Mouse (Mus musculus): ENCODE measurements around the gene Dgkk. TPM values are rescaled to one million over a fixed set of nuclear protein-coding genes. Genes with fewer than 3 reads are reported as not detected.

Gene Dgkk
- polyA plus RNA-seq, 1 experiment = 0.04 TPM

DNA sequence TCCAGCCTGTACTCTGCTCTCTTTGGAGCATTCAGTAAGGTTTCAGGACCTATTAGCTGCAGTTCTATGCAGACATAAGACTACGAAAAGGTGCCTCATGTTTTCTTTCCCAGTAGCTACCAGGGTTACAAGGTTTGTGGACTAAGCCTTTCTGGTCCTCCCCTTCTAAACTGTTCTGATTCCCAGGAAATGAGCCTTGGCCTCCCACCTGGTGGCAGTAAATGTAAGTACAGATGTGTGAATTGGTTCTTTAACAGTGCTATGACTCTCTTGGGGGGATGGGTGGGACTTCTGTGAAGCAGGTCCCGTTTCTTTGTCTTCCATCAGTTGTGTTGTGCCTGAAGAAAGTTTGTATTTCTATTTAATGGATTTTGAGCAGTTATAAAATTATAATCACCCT lies 53.4 kb downstream of the Dgkk start:
- H3K4me1 ChIP-seq (ENCODE audit: control insufficient read depth, insufficient read depth, low read length) = no peaks in the 10 kb centered on the region
- H3K36me3 ChIP-seq (ENCODE audit: control insufficient read depth, insufficient read depth, low read length) = no peaks in the 10 kb centered on the region
- no peak overlapping the region for H3K27ac ChIP-seq (ENCODE audit: control insufficient read depth, insufficient read depth, low read depth, low read length)
- no peak for TF ChIP-seq CTCF (IDR thresholded peaks at IDR 0.05; ENCODE audit: control insufficient read depth, insufficient read depth, insufficient replicate concordance, low read depth, low read length)
- TF ChIP-seq POLR2A (IDR thresholded peaks at IDR 0.05; ENCODE audit: control insufficient read depth, low read depth, low read length) = no peak
- no peak overlapping the region for H3K4me3 ChIP-seq (ENCODE audit: control insufficient read depth, low read depth, low read length)
- no peaks in the 10 kb centered on the region for H3K27me3 ChIP-seq (ENCODE audit: control insufficient read depth, insufficient read depth, low read length)

- no peak for TF ChIP-seq CTCF (IDR thresholded peaks at IDR 0.05; ENCODE audit: control insufficient read depth, insufficient read depth, insufficient replicate concordance, low read depth, low read length)
- TF ChIP-seq POLR2A (IDR thresholded peaks at IDR 0.05; ENCODE audit: control insufficient read depth, low read depth, low read length) = no peak
- Histone ChIP-seq H3K27ac (ENCODE audit: control insufficient read depth, insufficient read depth, low read depth, low read length) (no peak overlapping the region), H3K27me3 (ENCODE audit: control insufficient read depth, insufficient read depth, low read length) (no peaks in the 10 kb centered on the region)
These were observed 74.4 kb downstream of the Dgkk start for GRCm38 (mm10) chrX:6853466-6853865.

GRCm38 (mm10) chrX:6854136-6854535 lies 75.0 kb downstream of the Dgkk start:
- H3K27me3 ChIP-seq (ENCODE audit: control insufficient read depth, insufficient read depth, low read length) = no peaks in the 10 kb centered on the region
- no peaks in the 10 kb centered on the region for H3K36me3 ChIP-seq (ENCODE audit: control insufficient read depth, insufficient read depth, low read length)
- H3K4me3 ChIP-seq (ENCODE audit: control insufficient read depth, low read depth, low read length) = no peak overlapping the region
- no peak overlapping the region for H3K27ac ChIP-seq (ENCODE audit: control insufficient read depth, insufficient read depth, low read depth, low read length)
- no peaks in the 10 kb centered on the region for H3K4me1 ChIP-seq (ENCODE audit: control insufficient read depth, insufficient read depth, low read length)
- TF ChIP-seq POLR2A (IDR thresholded peaks at IDR 0.05; ENCODE audit: control insufficient read depth, low read depth, low read length) = no peak
- no peak for TF ChIP-seq CTCF (IDR thresholded peaks at IDR 0.05; ENCODE audit: control insufficient read depth, insufficient read depth, insufficient replicate concordance, low read depth, low read length)

More at GRCm38 (mm10) chrX:6853466-6853865, 74.4 kb downstream of the Dgkk start:
- Histone ChIP-seq H3K36me3 (ENCODE audit: control insufficient read depth, insufficient read depth, low read length) (no peaks in the 10 kb centered on the region), H3K4me3 (ENCODE audit: control insufficient read depth, low read depth, low read length) (no peak overlapping the region), H3K4me1 (ENCODE audit: control insufficient read depth, insufficient read depth, low read length) (no peaks in the 10 kb centered on the region)

- no peak overlapping the region for H3K27ac ChIP-seq (ENCODE audit: control insufficient read depth, insufficient read depth, low read depth, low read length)
- no peak overlapping the region for H3K4me3 ChIP-seq (ENCODE audit: control insufficient read depth, low read depth, low read length)
- H3K36me3 ChIP-seq (ENCODE audit: control insufficient read depth, insufficient read depth, low read length) = no peaks in the 10 kb centered on the region
- H3K4me1 ChIP-seq (ENCODE audit: control insufficient read depth, insufficient read depth, low read length) = no peaks in the 10 kb centered on the region
- H3K27me3 ChIP-seq (ENCODE audit: control insufficient read depth, insufficient read depth, low read length) = no peaks in the 10 kb centered on the region
- TF ChIP-seq POLR2A (IDR thresholded peaks at IDR 0.05; ENCODE audit: control insufficient read depth, low read depth, low read length) (no peak), CTCF (IDR thresholded peaks at IDR 0.05; ENCODE audit: control insufficient read depth, insufficient read depth, insufficient replicate concordance, low read depth, low read length) (no peak)
These were observed 114.8 kb downstream of the Dgkk start for GRCm38 (mm10) chrX:6893933-6894332.

- Histone ChIP-seq H3K4me3 (ENCODE audit: control insufficient read depth, low read depth, low read length) (no peak overlapping the region), H3K4me1 (ENCODE audit: control insufficient read depth, insufficient read depth, low read length) (no peaks in the 10 kb centered on the region), H3K36me3 (ENCODE audit: control insufficient read depth, insufficient read depth, low read length) (no peaks in the 10 kb centered on the region), H3K27me3 (ENCODE audit: control insufficient read depth, insufficient read depth, low read length) (no peaks in the 10 kb centered on the region), H3K27ac (ENCODE audit: control insufficient read depth, insufficient read depth, low read depth, low read length) (no peak overlapping the region)
- TF ChIP-seq CTCF (IDR thresholded peaks at IDR 0.05; ENCODE audit: control insufficient read depth, insufficient read depth, insufficient replicate concordance, low read depth, low read length) = no peak
- TF ChIP-seq POLR2A (IDR thresholded peaks at IDR 0.05; ENCODE audit: control insufficient read depth, low read depth, low read length) = no peak
These were observed 131.9 kb downstream of the Dgkk start for GRCm38 (mm10) chrX:6911047-6911446.

- H3K27me3 ChIP-seq (ENCODE audit: control insufficient read depth, insufficient read depth, low read length) = no peaks in the 10 kb centered on the region
- H3K4me3 ChIP-seq (ENCODE audit: control insufficient read depth, low read depth, low read length) = no peak overlapping the region
- H3K27ac ChIP-seq (ENCODE audit: control insufficient read depth, insufficient read depth, low read depth, low read length) = no peak overlapping the region
- H3K36me3 ChIP-seq (ENCODE audit: control insufficient read depth, insufficient read depth, low read length) = no peaks in the 10 kb centered on the region
- H3K4me1 ChIP-seq (ENCODE audit: control insufficient read depth, insufficient read depth, low read length) = no peaks in the 10 kb centered on the region
- TF ChIP-seq CTCF (IDR thresholded peaks at IDR 0.05; ENCODE audit: control insufficient read depth, insufficient read depth, insufficient replicate concordance, low read depth, low read length) (no peak), POLR2A (IDR thresholded peaks at IDR 0.05; ENCODE audit: control insufficient read depth, low read depth, low read length) (no peak)
These were observed 143.1 kb downstream of the Dgkk start for GRCm38 (mm10) chrX:6922165-6922564.

GRCm38 (mm10) chrX:6926224-6926623 lies 147.1 kb downstream of the Dgkk start:
- H3K27me3 ChIP-seq (ENCODE audit: control insufficient read depth, insufficient read depth, low read length) = no peaks in the 10 kb centered on the region
- H3K36me3 ChIP-seq (ENCODE audit: control insufficient read depth, insufficient read depth, low read length) = no peaks in the 10 kb centered on the region
- H3K27ac ChIP-seq (ENCODE audit: control insufficient read depth, insufficient read depth, low read depth, low read length) = no peak overlapping the region
- H3K4me3 ChIP-seq (ENCODE audit: control insufficient read depth, low read depth, low read length) = no peak overlapping the region
- TF ChIP-seq POLR2A (IDR thresholded peaks at IDR 0.05; ENCODE audit: control insufficient read depth, low read depth, low read length) = no peak
- no peak for TF ChIP-seq CTCF (IDR thresholded peaks at IDR 0.05; ENCODE audit: control insufficient read depth, insufficient read depth, insufficient replicate concordance, low read depth, low read length)
- no peaks in the 10 kb centered on the region for H3K4me1 ChIP-seq (ENCODE audit: control insufficient read depth, insufficient read depth, low read length)

- no peak overlapping the region for H3K4me3 ChIP-seq (ENCODE audit: control insufficient read depth, low read depth, low read length)
- H3K36me3 ChIP-seq (ENCODE audit: control insufficient read depth, insufficient read depth, low read length) = no peaks in the 10 kb centered on the region
- H3K27me3 ChIP-seq (ENCODE audit: control insufficient read depth, insufficient read depth, low read length) = no peaks in the 10 kb centered on the region
- no peaks in the 10 kb centered on the region for H3K4me1 ChIP-seq (ENCODE audit: control insufficient read depth, insufficient read depth, low read length)
- TF ChIP-seq POLR2A (IDR thresholded peaks at IDR 0.05; ENCODE audit: control insufficient read depth, low read depth, low read length) = no peak
- TF ChIP-seq CTCF (IDR thresholded peaks at IDR 0.05; ENCODE audit: control insufficient read depth, insufficient read depth, insufficient replicate concordance, low read depth, low read length) = no peak
- H3K27ac ChIP-seq (ENCODE audit: control insufficient read depth, insufficient read depth, low read depth, low read length) = no peak overlapping the region
These were observed 189.5 kb downstream of the Dgkk start for GRCm38 (mm10) chrX:6968598-6968997.

Data from testis, adult 2 months (tissue).